Mouse (Mus musculus) frontal cortex, adult (tissue): Measurements from ENCODE around the gene Psmb10.

ENCODE experiments used
- ATAC-seq: cut with Nextera tagmentation; 2 replicates; pipeline ENCODE4 v1.9.2; 2017; ENCODE audit warnings: mild to moderate bottlenecking, moderate library complexity, mixed read lengths; ENCODE audit not compliant: low TSS enrichment

Gene Psmb10

GRCm38 (mm10) chr8:105937496-105938305 lies 543 bp downstream of the Psmb10 start:
- ATAC-seq, result peak; percentile 31

DNA sequence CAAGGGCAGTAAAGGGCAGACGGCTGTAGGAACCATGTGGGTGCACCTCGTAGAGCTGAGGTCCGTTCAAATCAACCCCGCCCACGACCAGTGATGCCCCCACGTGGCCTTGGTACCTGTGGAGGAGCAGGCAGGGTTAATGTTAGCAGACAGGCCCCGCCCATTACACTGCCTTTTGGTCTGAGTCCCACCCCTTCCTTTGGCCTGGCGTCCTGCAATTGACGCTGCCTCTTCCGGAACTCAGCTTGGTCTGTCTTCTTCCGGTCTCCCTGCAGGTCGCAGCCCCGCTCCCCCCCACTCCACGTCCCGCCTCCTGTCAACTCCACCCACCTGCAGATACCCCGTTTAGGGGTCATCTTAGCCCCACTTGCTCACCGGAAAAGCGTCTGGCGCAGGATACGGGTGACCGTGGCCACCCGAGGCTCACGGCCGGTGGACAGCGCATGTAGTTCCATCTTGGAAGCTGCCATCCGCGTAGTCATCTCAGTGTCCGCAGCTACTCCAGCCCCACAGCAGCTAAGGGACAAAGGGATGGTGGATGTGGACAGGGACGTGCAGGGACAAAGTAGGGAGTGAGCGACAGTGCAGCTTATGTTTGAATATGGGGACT lies 1.3 kb downstream of the Psmb10 start:
- peak; percentile 82 for ATAC-seq

DNA sequence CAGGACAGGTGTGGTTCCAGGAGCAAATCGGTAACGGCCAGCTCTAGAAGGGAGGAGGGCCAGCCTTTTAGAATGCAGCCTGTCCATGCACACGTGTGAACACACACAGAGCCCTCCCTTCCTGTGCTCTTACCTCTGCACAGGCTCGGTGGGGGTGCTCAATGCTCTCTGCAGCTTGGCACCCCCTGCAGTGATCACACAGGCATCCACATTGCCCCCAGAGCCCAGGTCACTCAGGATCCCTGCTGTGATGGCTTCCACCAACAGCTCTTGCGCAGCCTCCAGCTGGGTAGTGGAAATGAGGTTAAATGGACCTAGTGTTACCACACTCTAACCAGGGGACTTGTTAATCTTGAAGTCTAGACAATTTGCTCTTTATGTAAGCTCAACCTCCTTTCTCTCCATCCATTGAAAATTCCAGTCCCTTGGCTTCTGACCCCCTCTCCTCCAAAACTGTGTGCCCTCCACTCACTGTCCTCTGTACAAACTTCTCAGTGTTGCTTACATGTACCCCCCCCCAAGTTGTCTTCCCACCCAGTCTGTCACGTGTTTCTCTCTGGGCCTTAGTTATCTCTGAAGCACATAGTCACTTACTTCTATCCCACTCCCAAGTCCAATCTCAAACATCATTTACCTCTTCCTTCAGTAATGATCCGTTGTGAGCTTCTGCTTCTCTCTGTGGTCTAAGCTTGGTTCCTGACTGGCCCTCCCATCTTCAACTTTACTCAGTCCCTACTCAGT lies 2.2 kb downstream of the Psmb10 start:
- no peak for ATAC-seq

DNA sequence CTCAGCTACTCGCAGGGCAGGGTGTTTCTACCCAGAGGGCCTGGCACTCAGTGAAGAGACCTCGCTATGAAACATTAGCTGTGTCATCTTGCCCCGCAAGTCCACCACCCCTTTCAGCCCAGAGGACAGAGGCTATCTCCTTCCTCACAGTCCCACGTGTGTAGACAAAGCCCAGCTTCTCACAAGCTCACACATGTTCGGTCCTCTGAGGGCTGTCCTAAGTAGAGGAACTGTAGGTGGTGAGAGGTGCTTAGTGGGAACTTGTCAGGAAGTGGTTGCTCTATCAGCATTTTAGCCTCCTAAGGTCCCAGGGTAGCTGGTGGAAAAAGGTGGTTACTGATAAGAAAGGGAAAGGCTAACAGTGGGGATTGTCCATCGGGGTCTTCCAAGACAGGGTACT lies 3.1 kb downstream of the Psmb10 start:
- no peak for ATAC-seq

DNA sequence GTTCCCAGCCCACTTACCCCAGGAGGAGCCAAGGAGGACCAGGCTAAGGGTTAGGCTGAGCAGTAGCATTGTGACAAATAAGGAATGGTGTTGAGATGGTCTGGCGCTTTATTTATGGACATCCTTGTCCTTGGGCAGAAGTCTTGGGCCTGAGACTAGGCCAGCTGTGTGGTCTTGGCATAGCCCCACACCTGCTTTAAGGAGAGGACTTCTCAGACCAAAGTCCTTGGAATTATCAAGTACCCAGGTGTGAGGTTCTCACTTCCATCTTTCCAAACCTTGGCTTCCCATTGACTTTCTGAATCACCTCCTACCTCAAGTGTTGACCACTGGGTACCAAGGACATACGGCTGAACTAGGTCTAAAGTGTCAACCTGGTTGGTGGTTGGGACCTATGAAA lies 4.5 kb downstream of the Psmb10 start, which contains the start of gene Ctrl:
Gene Ctrl, minus strand, starts transcription at position 101 of the 400 bp plus-strand sequence.
- no peak for ATAC-seq

DNA sequence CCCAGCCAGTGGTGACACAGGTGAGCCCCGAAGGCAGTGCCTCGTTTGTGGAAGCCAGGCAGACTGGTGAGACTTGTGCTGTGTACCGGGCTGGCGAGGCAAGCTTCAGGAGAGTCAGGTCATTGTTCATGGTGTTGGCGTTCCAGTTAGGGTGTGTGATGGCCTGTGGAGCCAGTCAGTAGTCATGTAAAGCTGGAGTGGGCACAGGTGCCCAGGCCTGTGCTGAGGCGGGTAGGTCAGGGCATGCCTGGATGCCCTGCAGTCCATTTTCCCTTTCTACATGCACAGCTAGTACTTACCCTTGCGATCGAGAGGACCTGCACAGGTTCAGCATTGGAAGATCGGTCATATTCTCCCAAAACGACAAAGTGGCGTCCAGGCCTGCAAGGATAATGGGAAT lies 5.7 kb downstream of the Psmb10 start:
- ATAC-seq, result no peak

DNA sequence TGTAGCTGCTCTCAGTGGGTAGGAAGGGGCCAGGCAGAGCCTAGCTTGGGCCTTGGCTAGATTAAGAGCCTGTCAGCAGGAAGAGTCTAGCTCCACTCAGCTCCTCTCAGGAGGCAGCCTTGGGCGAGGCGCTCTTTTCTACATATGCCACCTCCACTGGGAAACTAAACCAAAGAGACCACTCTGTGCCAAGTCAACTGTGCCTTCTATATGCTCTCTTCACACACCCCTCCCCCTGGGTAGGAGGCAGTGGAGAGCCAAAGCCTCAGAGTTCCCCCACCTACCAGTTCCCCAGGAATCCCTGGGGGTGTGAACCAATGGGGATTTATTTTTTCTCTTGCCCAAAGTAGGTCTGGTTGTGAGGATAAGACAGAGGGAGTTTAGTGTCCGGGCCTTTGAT lies 7.0 kb downstream of the Psmb10 start:
- ATAC-seq, result peak; percentile 81

DNA sequence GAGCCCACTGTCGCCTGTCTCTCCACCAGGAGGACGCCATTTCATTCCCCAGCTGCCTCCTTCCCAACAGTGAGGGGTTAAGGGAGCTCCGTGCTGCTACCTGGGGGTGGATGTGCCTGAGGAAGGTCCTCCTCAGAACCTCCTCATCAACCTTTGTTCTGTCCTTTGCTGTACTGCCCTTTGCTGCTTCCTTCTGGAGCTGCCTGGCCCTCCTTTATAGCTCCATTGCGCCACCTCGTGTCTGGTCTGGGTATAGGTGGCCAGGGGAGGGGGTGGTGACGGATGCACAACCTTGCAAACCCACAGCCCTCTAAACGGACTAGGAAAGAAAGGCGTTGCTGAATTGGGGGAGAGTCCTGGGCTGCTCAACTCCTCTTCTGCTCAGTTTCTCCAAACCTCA lies 7.6 kb downstream of the Psmb10 start:
- peak; percentile 54 for ATAC-seq

DNA sequence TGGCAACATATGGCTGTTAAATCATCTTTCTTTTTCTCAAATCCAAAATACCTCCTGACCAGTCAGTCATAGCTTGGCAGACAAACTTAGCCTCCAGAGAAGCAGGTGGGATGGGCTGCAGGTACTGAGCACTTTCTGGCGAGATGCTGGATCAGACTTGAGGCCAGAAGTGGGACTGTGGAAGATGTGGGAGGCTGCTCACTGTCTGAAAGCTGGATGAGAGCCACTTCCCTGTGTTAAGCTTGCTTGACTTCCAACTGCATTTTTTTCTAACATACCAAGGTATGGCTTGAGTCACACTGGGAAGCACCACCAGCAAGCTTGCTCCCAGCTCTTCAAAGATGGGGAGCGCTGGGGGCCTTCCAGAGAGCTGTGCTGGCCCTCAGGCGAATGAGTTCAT lies 13.1 kb downstream of the Psmb10 start:
- ATAC-seq, result peak; percentile 74

GRCm38 (mm10) chr8:105919390-105919789 lies 18.9 kb downstream of the Psmb10 start:
- ATAC-seq, result peak; percentile 38

GRCm38 (mm10) chr8:105900941-105901616 lies 37.2 kb downstream of the Psmb10 start:
- no peak for ATAC-seq

DNA sequence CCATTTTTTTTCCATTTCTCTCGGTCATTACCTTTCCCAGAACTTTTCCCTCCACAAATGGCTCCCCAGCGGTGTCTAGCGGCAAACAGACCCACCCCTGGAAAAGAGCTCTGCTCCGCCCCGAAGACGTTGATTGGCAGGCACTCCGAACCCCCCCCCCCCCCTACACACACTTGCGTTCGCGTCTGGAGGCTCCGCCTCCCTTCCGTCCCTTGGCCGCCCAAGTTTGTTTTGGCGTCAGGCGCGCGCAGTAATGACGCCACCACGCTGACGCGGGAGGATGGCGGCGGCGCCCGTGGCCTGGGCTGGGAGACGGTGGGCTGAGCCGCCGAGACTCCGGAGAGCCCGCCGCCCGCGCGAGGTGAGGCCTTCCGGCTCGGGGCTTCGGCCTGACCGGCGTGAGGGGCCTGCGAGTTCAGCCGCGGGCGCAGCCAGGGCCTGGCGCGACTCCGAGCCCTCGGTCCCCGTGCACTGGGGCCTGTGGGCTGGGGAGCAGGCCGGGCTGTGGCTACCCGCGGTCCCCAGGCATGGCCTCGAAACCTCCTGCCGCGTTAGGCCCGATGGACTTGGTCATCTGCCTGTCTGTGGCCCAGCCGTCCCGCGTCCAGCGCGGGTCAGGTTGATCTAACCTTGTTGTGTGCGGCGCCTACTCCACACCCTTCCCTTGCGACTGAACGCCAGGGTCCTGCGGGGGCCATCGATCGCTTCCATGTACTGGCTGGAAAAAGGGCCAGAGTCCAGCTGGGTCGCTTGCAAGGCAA lies 37.9 kb downstream of the Psmb10 start, which contains the start of gene Pskh1:
Gene Pskh1, plus strand, starts transcription at position 262 of the 761 bp plus-strand sequence.
- peak; percentile 91 for ATAC-seq

GRCm38 (mm10) chr8:105897801-105898480 lies 40.3 kb downstream of the Psmb10 start:
- 0 out of 2 replicates have a peak, but pooled peaks have one; percentile 4 for ATAC-seq

DNA sequence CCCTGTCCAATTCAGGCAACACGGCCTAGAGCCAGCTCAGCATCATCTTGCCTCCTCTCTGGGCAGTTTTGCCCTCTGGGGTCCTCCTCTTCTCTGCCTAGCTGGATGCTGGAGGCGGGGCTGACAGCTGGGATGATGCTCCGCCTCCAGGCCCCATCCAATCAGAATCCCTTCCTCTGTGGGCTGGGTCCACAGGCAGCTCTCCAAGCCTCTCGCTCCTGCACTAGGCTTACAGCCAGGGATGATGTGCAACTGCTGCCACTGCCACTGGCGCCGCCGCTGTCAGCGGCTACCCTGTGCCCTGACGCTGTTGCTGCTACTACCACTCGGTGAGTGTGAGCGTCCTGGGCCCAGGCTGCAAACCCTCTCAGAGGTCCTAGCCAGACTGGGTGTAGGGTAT lies 44.9 kb downstream of the Psmb10 start, which contains the start of gene Nrn1l:
Gene Nrn1l, plus strand, starts transcription at position 229 of the 400 bp plus-strand sequence.
- peak; percentile 62 for ATAC-seq

DNA sequence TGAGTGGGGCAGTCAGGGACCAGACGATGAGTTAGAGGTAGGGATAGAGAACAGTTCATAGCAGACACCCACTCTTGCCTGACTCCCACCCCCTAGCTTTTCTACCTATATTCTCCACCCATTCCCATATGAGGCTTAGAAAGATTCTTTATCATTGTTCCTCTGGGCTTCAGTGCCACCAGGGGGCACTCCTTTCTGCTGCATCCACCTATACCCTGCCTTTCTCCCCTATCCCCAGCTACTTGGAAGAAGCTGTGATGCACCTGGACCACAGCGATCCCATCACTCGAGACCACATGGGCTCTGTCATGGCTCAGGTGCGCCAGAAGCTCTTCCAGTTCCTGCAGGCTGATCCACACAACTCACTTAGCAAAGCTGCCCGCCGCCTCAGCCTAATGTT lies 45.8 kb downstream of the Psmb10 start:
- peak; percentile 25; the same call in 1 of the 2 replicates for ATAC-seq

GRCm38 (mm10) chr8:105890870-105891269 lies 47.4 kb downstream of the Psmb10 start:
- ATAC-seq, result 0 out of 2 replicates have a peak, but pooled peaks have one; percentile 20

GRCm38 (mm10) chr8:105889756-105890465 lies 48.3 kb downstream of the Psmb10 start:
- no peak for ATAC-seq
